Mouse (Mus musculus) gastrocnemius, postnatal 25 days (tissue): Measurements from ENCODE around the gene Msmo1. TPM values are rescaled to one million over a fixed set of nuclear protein-coding genes. Genes with fewer than 3 reads are reported as not detected.

ENCODE experiments used
- DNase-seq: peaks from one replicate; pipeline ENCODE4 v3.0.0; 2022
- total RNA-seq, 2 experiments: library from RNA; stranded (reverse); gene quantifications; 1 replicate in 1 of 2; 2 replicates in 1 of 2; pipeline ENCODE4 v1.2.3; 2021

The Msmo1 gene
- total RNA-seq, 2 experiments from 2014 or later, result 3.2 to 7.5 TPM

DNA sequence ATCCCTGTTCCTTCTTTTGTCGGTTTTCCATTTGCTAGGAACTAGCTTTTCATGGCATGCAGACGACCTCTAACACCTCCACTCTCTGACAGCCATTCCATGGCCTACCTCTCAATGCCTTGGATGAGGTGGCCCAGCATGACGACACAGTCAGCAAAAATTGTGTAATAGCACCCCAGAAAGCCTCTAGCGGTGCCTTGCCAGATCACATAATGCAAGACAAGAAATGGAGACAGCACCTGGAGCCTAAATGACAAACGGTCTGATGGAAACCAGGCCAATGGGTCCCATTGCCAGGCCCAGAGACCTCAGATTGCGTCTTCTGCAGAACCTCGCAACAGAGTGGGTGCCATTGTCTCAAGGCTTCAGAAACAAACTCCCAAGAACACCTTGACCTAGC lies 21.1 kb downstream of the Msmo1 start:
- DNase-seq, result no peak

- no peak for DNase-seq
Observed at GRCm38 (mm10) chr8:64711544-64711943, 22.0 kb downstream of the Msmo1 start.

GRCm38 (mm10) chr8:64707481-64707880 lies 26.1 kb downstream of the Msmo1 start:
- DNase-seq, result no peak

GRCm38 (mm10) chr8:64703191-64703590 lies 30.4 kb downstream of the Msmo1 start:
- DNase-seq, result no peak

DNA sequence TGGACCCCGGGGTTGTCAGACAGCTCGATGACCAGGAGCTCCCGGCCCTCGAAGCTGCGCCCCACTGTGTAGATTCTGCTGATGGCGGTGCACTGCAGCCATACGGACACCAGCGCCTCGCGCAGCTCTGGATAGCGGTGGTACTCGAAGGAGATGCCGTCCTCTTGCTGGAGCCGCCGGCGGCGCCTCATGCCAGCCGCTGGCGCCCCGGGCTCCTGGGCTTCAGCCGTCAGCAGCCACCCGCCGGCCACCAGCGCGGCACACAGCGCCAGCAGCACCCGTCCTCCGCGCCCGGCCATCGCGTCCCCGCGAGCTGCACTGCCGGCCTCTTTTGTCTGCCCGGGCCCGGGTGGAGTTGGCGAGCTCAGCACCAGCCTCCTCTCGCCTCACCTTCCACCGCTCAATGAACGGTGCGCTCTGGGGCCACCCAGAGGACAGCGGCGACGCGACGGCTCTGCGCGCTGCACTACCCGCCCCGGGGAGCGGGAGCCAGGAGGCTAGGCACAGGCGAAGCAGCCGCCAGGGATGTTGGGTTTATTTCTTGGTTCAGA lies 40.9 kb downstream of the Msmo1 start, which contains the start of gene Cpe:
Gene Cpe (minus strand): TSS at position 404 of the 551 bp plus-strand sequence.
- DNase-seq, result peak; percentile 79

- no peak for DNase-seq
Observed at GRCm38 (mm10) chr8:64691591-64692401, 41.8 kb downstream of the Msmo1 start.

GRCm38 (mm10) chr8:64690845-64691244 lies 42.7 kb downstream of the Msmo1 start:
- no peak for DNase-seq

DNA sequence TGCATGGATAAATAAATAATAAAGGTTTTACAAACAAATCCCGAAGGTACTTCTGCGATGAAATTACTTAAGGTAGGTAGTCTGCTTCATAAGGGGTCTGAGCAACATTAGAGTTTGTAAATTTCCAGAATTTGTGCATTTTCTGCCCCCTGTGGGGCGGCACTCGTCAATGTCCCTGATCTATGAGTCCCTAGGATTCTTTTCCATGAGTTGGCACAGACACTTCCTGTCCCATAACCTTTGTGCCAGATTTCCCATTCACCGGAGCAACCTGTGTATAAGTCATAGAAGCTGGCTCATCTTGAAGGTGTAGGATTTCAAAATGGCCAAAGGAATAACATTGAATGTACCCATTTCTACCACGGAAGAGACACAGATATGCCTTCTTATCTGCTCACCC lies 43.3 kb downstream of the Msmo1 start:
- no peak for DNase-seq

DNA sequence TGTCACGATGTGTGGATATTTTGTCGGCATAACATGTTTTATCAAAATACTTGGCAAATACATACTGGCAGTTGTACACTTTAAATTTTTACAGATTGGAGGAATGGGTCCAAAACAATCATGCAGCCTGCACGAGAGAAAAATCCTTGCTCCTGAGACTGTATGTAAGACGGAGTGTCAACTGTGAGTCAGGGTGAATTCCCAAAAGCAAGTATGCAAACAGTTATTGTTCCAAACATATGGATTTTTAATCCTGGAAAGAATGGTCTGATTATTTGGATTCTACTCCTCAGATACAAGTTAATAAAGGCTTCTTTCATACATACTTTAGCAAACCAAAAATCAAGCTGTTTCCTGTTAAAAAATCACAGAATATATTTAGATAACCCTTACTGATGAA lies 44.9 kb downstream of the Msmo1 start:
- no peak for DNase-seq

DNA sequence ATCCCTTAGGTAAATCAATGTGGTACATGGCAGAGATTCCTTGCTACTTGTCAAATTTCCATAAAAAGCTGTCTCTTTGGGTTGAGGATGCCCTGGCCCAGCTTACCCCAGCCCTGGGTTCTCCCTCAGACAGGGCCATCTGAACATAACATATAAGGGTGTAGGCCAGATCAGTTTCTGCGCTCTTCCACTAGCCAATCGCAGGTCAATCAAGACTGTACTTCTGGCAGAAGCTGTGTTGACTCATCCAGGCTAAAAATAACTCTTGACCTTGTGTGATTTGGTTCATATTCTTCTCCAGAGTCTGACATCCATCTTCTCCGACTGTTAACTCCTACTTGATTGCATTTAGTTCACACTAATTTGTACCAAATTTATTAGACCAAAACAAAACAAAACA lies 45.4 kb downstream of the Msmo1 start:
- DNase-seq, result peak; percentile 19

DNA sequence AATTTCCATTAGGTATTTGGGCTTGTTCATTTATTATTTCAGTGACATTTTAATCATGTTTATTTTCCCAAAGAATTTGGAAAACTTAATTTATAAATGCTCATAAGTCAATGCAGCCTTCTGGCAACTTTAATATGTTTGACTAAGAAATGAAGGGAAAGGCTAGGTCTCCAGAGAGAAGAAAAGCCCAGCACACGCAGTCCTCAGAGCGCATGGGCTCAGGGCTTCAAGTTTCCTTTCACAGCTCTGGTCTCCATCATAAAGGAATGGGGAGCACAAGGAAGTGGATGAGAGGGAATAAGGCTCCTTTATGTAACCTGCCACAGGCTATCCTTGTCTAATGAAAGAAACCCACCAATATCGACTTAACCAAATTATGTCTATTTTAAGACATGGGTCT lies 51.1 kb downstream of the Msmo1 start:
- DNase-seq, result no peak

GRCm38 (mm10) chr8:64676381-64676780 lies 57.2 kb downstream of the Msmo1 start:
- no peak for DNase-seq

DNA sequence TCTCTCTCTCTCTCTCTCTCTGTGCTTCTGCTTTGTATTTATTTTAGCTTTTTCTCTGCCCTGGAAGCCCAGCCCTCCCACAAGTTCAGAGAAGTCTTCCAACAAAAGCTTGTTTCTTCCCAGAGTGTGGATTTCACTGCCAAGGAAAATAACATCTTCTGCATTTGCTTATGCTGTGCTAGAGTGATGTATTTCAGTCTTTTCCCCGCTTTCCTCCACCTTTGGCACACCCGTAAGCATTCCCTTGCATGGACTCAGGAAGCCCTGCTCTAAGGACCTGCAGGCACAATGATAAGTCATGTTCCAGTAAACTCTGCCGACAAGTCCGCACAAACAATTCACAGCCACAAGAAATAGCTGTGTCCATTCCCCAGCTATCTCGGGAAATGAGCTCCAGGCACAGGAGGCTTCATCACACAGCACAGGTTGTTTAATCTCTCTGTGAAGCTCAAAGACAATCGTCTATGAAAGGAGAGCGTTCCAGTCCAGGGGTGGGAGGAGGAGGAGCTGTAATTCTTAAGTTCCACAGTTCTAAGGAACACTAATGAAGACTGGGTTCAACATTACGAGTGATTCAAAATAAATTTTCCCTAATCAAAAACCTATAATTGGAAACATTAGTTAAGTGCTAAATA lies 58.5 kb downstream of the Msmo1 start:
- DNase-seq, result no peak

- no peak for DNase-seq
Observed at GRCm38 (mm10) chr8:64672920-64673319, 60.7 kb downstream of the Msmo1 start.

DNA sequence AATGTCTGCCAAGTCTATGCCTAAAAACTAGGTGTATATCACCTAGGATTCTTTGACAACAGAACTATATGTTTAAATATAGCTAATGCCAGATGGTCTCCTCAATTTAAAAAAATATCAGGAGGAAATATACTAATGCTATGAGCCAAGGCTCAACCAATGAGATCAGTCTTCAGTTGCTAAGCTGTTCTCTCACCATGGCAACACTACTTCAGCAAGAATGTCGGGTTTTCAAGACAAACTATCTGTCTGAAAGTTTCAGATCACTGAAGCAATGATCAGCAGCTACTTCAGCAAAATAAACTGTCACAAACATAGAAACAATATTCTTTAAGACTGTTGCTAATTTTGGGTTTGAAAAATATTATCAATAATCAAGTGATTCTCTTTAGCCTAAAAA lies 61.7 kb downstream of the Msmo1 start:
- DNase-seq, result no peak

Other genes starting within 250 kb of the Msmo1 start
- 100 to 1,000 TPM; 193 to 218 TPM for gene Cpe, start 40.7 kb downstream of the Msmo1 start, total RNA-seq
- 1 to 10 TPM; 5.3 to 6.6 TPM for gene Klhl2, start 116.2 kb upstream of the Msmo1 start, total RNA-seq
- 10 to 100 TPM; 13.4 to 14.4 TPM for gene Tmem192, start 213.4 kb upstream of the Msmo1 start, total RNA-seq